Mouse (Mus musculus): ENCODE measurements around the gene Gabbr2. TPM values are rescaled to one million over a fixed set of nuclear protein-coding genes. Genes with fewer than 3 reads are reported as not detected.

Gene Gabbr2
- polyA plus RNA-seq, 1 experiment from 2014 or later = 0.09 TPM

DNA sequence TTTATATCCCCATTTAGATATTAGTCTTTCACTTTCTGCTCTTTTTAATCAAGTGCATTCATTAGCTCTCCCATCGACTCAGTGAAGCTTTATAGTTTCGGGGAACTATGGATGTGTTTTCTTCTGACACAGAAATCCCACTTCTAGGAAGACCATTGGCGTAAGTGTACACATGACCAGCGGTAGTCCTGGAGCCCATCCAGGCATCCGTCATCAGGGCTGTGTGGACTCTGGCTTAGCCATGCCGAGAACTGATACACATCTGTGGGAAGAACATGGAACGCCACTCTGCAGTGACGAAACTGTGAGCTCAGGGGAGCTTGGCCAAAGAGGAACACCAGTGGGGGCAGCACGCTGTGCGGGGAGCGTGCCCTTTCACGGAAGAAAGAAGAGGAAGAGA, 128.0 kb downstream of the Gabbr2 start:
- Histone ChIP-seq H3K27me3 (ENCODE audit: control insufficient read depth, insufficient read depth, low read length) (no peaks in the 10 kb centered on the region), H3K36me3 (ENCODE audit: control insufficient read depth, insufficient read depth, low read length) (no peaks in the 10 kb centered on the region), H3K27ac (ENCODE audit: low read length) (no peak overlapping the region), H3K9ac (replicated peaks; ENCODE audit: low read depth, low read length) (no peak overlapping the region), H3K4me1 (ENCODE audit: control insufficient read depth, insufficient read depth, low read length) (peaks cover 4% of the 10 kb centered on the region; the same call in 1 of the 2 replicates), H3K9me3 (ENCODE audit: control insufficient read depth, low read depth, low read length) (no peaks in the 10 kb centered on the region), H3K4me2 (replicated peaks; ENCODE audit: low read depth, low read length) (no peak overlapping the region), H3K4me3 (ENCODE audit: low read depth, low read length) (no peak overlapping the region)
- ATAC-seq (ENCODE audit: insufficient number of reproducible peaks, insufficient read depth, low FRiP score, low read depth) = no peak
- 64% methylated on average over 12 of the region's 12 CpGs for WGBS

GRCm38 (mm10) chr4:46862677-46863076, 129.0 kb downstream of the Gabbr2 start:
- H3K4me2 ChIP-seq (replicated peaks; ENCODE audit: low read depth, low read length) = no peak overlapping the region
- H3K9ac ChIP-seq (replicated peaks; ENCODE audit: low read depth, low read length) = no peak overlapping the region
- peaks cover 4% of the 10 kb centered on the region; the same call in 1 of the 2 replicates for H3K4me1 ChIP-seq (ENCODE audit: control insufficient read depth, insufficient read depth, low read length)
- H3K4me3 ChIP-seq (ENCODE audit: low read depth, low read length) = no peak overlapping the region
- ATAC-seq (ENCODE audit: insufficient number of reproducible peaks, insufficient read depth, low FRiP score, low read depth) = no peak
- H3K36me3 ChIP-seq (ENCODE audit: control insufficient read depth, insufficient read depth, low read length) = no peaks in the 10 kb centered on the region
- H3K9me3 ChIP-seq (ENCODE audit: control insufficient read depth, low read depth, low read length) = no peaks in the 10 kb centered on the region
- H3K27me3 ChIP-seq (ENCODE audit: control insufficient read depth, insufficient read depth, low read length) = no peaks in the 10 kb centered on the region
- whole genome bisulfite sequencing = 89% methylated on average over 4 of the region's 4 CpGs
- H3K27ac ChIP-seq (ENCODE audit: low read length) = no peak overlapping the region

- Histone ChIP-seq H3K9ac (replicated peaks; ENCODE audit: low read depth, low read length) (no peak overlapping the region), H3K27me3 (ENCODE audit: control insufficient read depth, insufficient read depth, low read length) (no peaks in the 10 kb centered on the region), H3K4me1 (ENCODE audit: control insufficient read depth, insufficient read depth, low read length) (peaks cover 4% of the 10 kb centered on the region; the same call in 1 of the 2 replicates), H3K27ac (ENCODE audit: low read length) (no peak overlapping the region), H3K36me3 (ENCODE audit: control insufficient read depth, insufficient read depth, low read length) (no peaks in the 10 kb centered on the region), H3K4me3 (ENCODE audit: low read depth, low read length) (no peak overlapping the region), H3K4me2 (replicated peaks; ENCODE audit: low read depth, low read length) (no peak overlapping the region), H3K9me3 (ENCODE audit: control insufficient read depth, low read depth, low read length) (no peaks in the 10 kb centered on the region)
- WGBS = 73% methylated on average over 6 of the region's 6 CpGs
- ATAC-seq (ENCODE audit: insufficient number of reproducible peaks, insufficient read depth, low FRiP score, low read depth) = no peak
Measured at GRCm38 (mm10) chr4:46860586-46860985, 131.1 kb downstream of the Gabbr2 start.

DNA sequence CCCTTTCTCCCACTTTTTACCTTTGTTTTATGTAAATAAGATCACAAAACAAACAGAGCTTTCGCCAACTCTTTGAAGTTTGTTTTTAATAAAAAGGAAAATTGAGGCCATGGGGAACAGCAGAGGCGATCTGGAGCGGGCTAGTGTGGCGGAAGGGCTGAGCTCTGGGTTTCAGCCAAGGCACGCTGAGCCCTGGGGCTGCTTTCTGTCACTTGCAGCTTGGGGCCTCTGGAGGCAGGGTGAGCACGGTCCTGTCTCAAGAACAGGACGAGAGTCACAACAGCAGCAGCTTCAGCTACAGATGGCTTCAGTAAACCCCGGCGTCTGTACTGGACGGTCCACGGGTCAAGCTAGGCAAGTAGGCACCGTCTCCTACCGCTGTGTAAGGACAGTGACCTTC, 132.8 kb downstream of the Gabbr2 start:
- WGBS = 36% methylated on average over 13 of the region's 13 CpGs

DNA sequence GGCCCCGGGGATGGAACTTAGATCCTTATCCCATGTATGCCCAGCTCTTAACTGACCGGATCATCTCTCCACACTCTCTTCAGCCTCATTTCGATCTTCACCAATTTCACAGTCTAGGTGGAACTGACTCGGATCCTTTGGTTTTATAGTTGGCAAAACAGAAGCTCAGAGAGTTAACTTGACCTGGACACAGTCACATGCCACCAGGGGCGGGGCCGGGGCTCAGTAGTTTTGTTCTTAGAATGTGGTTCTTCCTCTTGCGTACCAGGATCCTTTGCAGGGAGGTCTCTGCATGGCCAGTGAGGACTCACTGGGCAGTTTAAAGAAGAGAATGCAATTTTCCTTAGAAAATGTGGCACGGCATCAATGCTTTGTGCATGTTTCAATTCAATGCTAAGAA, 135.5 kb downstream of the Gabbr2 start:
- Histone ChIP-seq H3K4me2 (replicated peaks; ENCODE audit: low read depth, low read length) (no peak overlapping the region), H3K4me1 (ENCODE audit: control insufficient read depth, insufficient read depth, low read length) (peaks cover 4% of the 10 kb centered on the region; the same call in 1 of the 2 replicates), H3K9me3 (ENCODE audit: control insufficient read depth, low read depth, low read length) (no peaks in the 10 kb centered on the region), H3K36me3 (ENCODE audit: control insufficient read depth, insufficient read depth, low read length) (no peaks in the 10 kb centered on the region), H3K4me3 (ENCODE audit: low read depth, low read length) (no peak overlapping the region), H3K27me3 (ENCODE audit: control insufficient read depth, insufficient read depth, low read length) (no peaks in the 10 kb centered on the region), H3K27ac (ENCODE audit: low read length) (no peak overlapping the region), H3K9ac (replicated peaks; ENCODE audit: low read depth, low read length) (no peak overlapping the region)
- ATAC-seq (ENCODE audit: insufficient number of reproducible peaks, insufficient read depth, low FRiP score, low read depth) = no peak
- WGBS = 93% methylated on average over 8 of the region's 8 CpGs

More for the DNA sequence above, 132.8 kb downstream of the Gabbr2 start:
- H3K9ac ChIP-seq (replicated peaks; ENCODE audit: low read depth, low read length) = no peak overlapping the region
- no peaks in the 10 kb centered on the region for H3K9me3 ChIP-seq (ENCODE audit: control insufficient read depth, low read depth, low read length)
- H3K4me1 ChIP-seq (ENCODE audit: control insufficient read depth, insufficient read depth, low read length) = peaks cover 4% of the 10 kb centered on the region; the same call in 1 of the 2 replicates
- no peak overlapping the region for H3K4me2 ChIP-seq (replicated peaks; ENCODE audit: low read depth, low read length)
- peak; percentile 54; the same call in 1 of the 2 replicates for ATAC-seq (ENCODE audit: insufficient number of reproducible peaks, insufficient read depth, low FRiP score, low read depth)
- no peak overlapping the region for H3K4me3 ChIP-seq (ENCODE audit: low read depth, low read length)
- no peaks in the 10 kb centered on the region for H3K36me3 ChIP-seq (ENCODE audit: control insufficient read depth, insufficient read depth, low read length)
- no peaks in the 10 kb centered on the region for H3K27me3 ChIP-seq (ENCODE audit: control insufficient read depth, insufficient read depth, low read length)
- no peak overlapping the region for H3K27ac ChIP-seq (ENCODE audit: low read length)

- Histone ChIP-seq H3K4me2 (replicated peaks; ENCODE audit: low read depth, low read length) (no peak overlapping the region), H3K36me3 (ENCODE audit: control insufficient read depth, insufficient read depth, low read length) (no peaks in the 10 kb centered on the region), H3K27me3 (ENCODE audit: control insufficient read depth, insufficient read depth, low read length) (no peaks in the 10 kb centered on the region), H3K4me1 (ENCODE audit: control insufficient read depth, insufficient read depth, low read length) (peaks cover 4% of the 10 kb centered on the region; the same call in 1 of the 2 replicates), H3K4me3 (ENCODE audit: low read depth, low read length) (no peak overlapping the region), H3K9ac (replicated peaks; ENCODE audit: low read depth, low read length) (no peak overlapping the region), H3K27ac (ENCODE audit: low read length) (no peak overlapping the region), H3K9me3 (ENCODE audit: control insufficient read depth, low read depth, low read length) (no peaks in the 10 kb centered on the region)
- WGBS = 68% methylated on average over 23 of the region's 23 CpGs
- ATAC-seq (ENCODE audit: insufficient number of reproducible peaks, insufficient read depth, low FRiP score, low read depth) = no peak
Measured at GRCm38 (mm10) chr4:46854686-46855385, 136.8 kb downstream of the Gabbr2 start.

- no peaks in the 10 kb centered on the region for H3K27me3 ChIP-seq (ENCODE audit: control insufficient read depth, insufficient read depth, low read length)
- peaks cover 2% of the 10 kb centered on the region; the same call in 1 of the 2 replicates for H3K4me1 ChIP-seq (ENCODE audit: control insufficient read depth, insufficient read depth, low read length)
- ATAC-seq (ENCODE audit: insufficient number of reproducible peaks, insufficient read depth, low FRiP score, low read depth) = peak; percentile 75; the same call in 1 of the 2 replicates
- no peaks in the 10 kb centered on the region for H3K36me3 ChIP-seq (ENCODE audit: control insufficient read depth, insufficient read depth, low read length)
- 77% methylated on average over 12 of the region's 12 CpGs for WGBS
- no peak overlapping the region for H3K9ac ChIP-seq (replicated peaks; ENCODE audit: low read depth, low read length)
- no peak overlapping the region for H3K4me3 ChIP-seq (ENCODE audit: low read depth, low read length)
- H3K27ac ChIP-seq (ENCODE audit: low read length) = no peak overlapping the region
- no peak overlapping the region for H3K4me2 ChIP-seq (replicated peaks; ENCODE audit: low read depth, low read length)
- no peaks in the 10 kb centered on the region for H3K9me3 ChIP-seq (ENCODE audit: control insufficient read depth, low read depth, low read length)
Measured at GRCm38 (mm10) chr4:46853852-46854460, 137.7 kb downstream of the Gabbr2 start.

- no peaks in the 10 kb centered on the region for H3K36me3 ChIP-seq (ENCODE audit: control insufficient read depth, insufficient read depth, low read length)
- no peak for ATAC-seq (ENCODE audit: insufficient number of reproducible peaks, insufficient read depth, low FRiP score, low read depth)
Measured at GRCm38 (mm10) chr4:46847745-46848144, 143.9 kb downstream of the Gabbr2 start.

More at GRCm38 (mm10) chr4:46847745-46848144, 143.9 kb downstream of the Gabbr2 start:
- no peak overlapping the region for H3K27ac ChIP-seq (ENCODE audit: low read length)
- H3K4me1 ChIP-seq (ENCODE audit: control insufficient read depth, insufficient read depth, low read length) = no peaks in the 10 kb centered on the region
- no peaks in the 10 kb centered on the region for H3K9me3 ChIP-seq (ENCODE audit: control insufficient read depth, low read depth, low read length)
- no peaks in the 10 kb centered on the region for H3K27me3 ChIP-seq (ENCODE audit: control insufficient read depth, insufficient read depth, low read length)
- H3K9ac ChIP-seq (replicated peaks; ENCODE audit: low read depth, low read length) = no peak overlapping the region
- H3K4me2 ChIP-seq (replicated peaks; ENCODE audit: low read depth, low read length) = no peak overlapping the region
- no peak overlapping the region for H3K4me3 ChIP-seq (ENCODE audit: low read depth, low read length)

Data from stomach, embryonic 14.5 days (tissue).